Mouse (Mus musculus): Measurements from ENCODE around the gene Grk3.

GRCm38 (mm10) chr5:113002821-113003380, 12.7 kb downstream of the Grk3 start:
- TF ChIP-seq CTCF (conservative IDR thresholded peaks at IDR 0.05; ENCODE audit: low read length) (no peak), POU5F1 (IDR thresholded peaks at IDR 0.05; ENCODE audit: borderline replicate concordance, low read length) (no peak), NANOG (IDR thresholded peaks at IDR 0.05; ENCODE audit: borderline replicate concordance, low read length) (no peak)
